Mouse (Mus musculus) midbrain, postnatal 0 days (tissue): ENCODE measurements around the gene Retreg3. TPM values are rescaled to one million over a fixed set of nuclear protein-coding genes. Genes with fewer than 3 reads are reported as not detected.

Source experiments
- ATAC-seq: fragments of 200-750 bp; cut with Nextera tagmentation; 2 replicates; pipeline ENCODE4 v1.8.0; 2017; ENCODE audit warnings: moderate number of reproducible peaks, mild to moderate bottlenecking, moderate TSS enrichment, moderate library complexity; ENCODE audit not compliant: low FRiP score
- DNase-seq: peaks from one replicate; pipeline ENCODE4 v3.0.0-alpha.2; 2015; ENCODE audit warnings: low spot score
- H3K27ac ChIP-seq: fragments of 300-500 bp; sonication (generic); 2 replicates; pipeline ENCODE4 v1.5.1; 2014; ENCODE audit warnings: low read depth, mild to moderate bottlenecking, low read length, mixed read lengths
- H3K27me3 ChIP-seq: fragments of 300-500 bp; sonication (generic); 2 replicates; pipeline ENCODE4 v1.6.1; 2014; ENCODE audit warnings: low read length, control low read depth, mixed read lengths; ENCODE audit not compliant: insufficient read depth
- H3K36me3 ChIP-seq: fragments of 300-500 bp; sonication (generic); 2 replicates; pipeline ENCODE4 v1.6.1; 2014; ENCODE audit warnings: low read length, control low read depth, mixed read lengths; ENCODE audit not compliant: insufficient read depth
- H3K4me1 ChIP-seq: fragments of 300-500 bp; sonication (generic); 2 replicates; pipeline ENCODE4 v1.6.1; 2014; ENCODE audit warnings: mild to moderate bottlenecking, control low read depth, antibody characterized with exemption, low read length, mixed read lengths; ENCODE audit not compliant: insufficient read depth
- H3K4me2 ChIP-seq: fragments of 300-500 bp; sonication (generic); 2 replicates; pipeline ENCODE4 v1.6.1; 2014; ENCODE audit warnings: low read depth, mild to moderate bottlenecking, low read length, mixed read lengths; ENCODE audit not compliant: poor library complexity, severe bottlenecking
- H3K4me3 ChIP-seq: fragments of 300-500 bp; sonication (generic); 2 replicates; pipeline ENCODE4 v1.5.1; 2014; ENCODE audit warnings: low read depth, mild to moderate bottlenecking, low read length, moderate library complexity
- H3K9ac ChIP-seq: fragments of 300-500 bp; sonication (generic); replicated peaks from 2 replicates; pipeline ENCODE4 v1.6.1; 2014; ENCODE audit warnings: mild to moderate bottlenecking, low read length, moderate library complexity, mixed read lengths; ENCODE audit not compliant: poor library complexity, severe bottlenecking
- H3K9me3 ChIP-seq: fragments of 300-500 bp; sonication (generic); 2 replicates; pipeline ENCODE4 v1.6.1; 2016; ENCODE audit warnings: low read length, control low read depth
- CTCF ChIP-seq: IDR thresholded peaks from 2 replicates; pipeline ENCODE4 v1.5.1; 2016; ENCODE audit warnings: antibody characterized with exemption, mild to moderate bottlenecking
- WGBS: fragments of 180-500 bp; shearing (Covaris S2); extraction: QIAGEN DNeasy Blood & Tissue Kit; methylation state at CpG from one replicate; pipeline ENCODE4 v1.1.7; 2014; 5-methylcytosine and 5-hydroxymethylcytosine counted together
- polyA plus RNA-seq: library from polyadenylated mRNA; unstranded; fragments of >200 nt; fragmentation: Nextera tagmentation; extraction: Ambion mirVana; gene quantifications from 2 replicates; pipeline ENCODE4 v1.2.1, GENCODE M21; 2015
- total RNA-seq: library from RNA; depleted of rRNA; stranded (reverse); fragments of >200 nt; gene quantifications from 2 replicates; pipeline ENCODE4 v1.2.3, GENCODE M21; 2014

Gene Retreg3
- total and polyA plus RNA-seq, 2 experiments from 2014 or later = 24.8 to 54.9 TPM

DNA sequence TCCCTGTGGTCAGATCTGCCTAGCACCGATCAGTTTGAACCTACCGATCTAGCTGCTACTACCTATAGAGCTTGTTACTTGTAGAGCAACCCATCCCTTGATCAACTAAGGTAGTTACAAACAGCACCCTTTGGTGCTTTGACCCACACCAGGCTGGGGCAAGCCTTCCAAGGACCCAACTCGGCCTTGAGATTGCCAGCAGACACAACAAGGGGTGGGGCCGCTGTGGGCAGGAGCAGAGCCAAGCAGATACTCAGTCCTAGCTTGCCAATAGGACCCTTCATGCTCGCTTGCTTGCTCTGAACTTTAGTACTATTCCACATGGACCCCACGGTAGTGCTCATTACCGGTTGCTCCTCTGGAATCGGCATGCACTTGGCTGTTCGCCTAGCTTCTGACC lies 41.6 kb downstream of the Retreg3 start, which contains the start of gene Hsd17b1:
Gene Hsd17b1 (plus strand): TSS at position 291 of the 400 bp plus-strand sequence.
- peaks cover 3% of the 10 kb centered on the region; the same call in 1 of the 2 replicates for H3K4me1 ChIP-seq
- WGBS = 72% methylated on average over 9 of the region's 9 CpGs
- H3K27me3 ChIP-seq = peaks cover 29% of the 10 kb centered on the region
- peaks cover 3% of the 10 kb centered on the region; the same call in 1 of the 2 replicates for H3K36me3 ChIP-seq
- no peak within 1 kb of the TSS for H3K4me2 ChIP-seq
- no peaks in the 10 kb centered on the region for H3K9me3 ChIP-seq
- no peak within 1 kb of the TSS for H3K9ac ChIP-seq
- DNase-seq = no peak
- H3K27ac ChIP-seq = no peak within 1 kb of the TSS
- ATAC-seq = no peak
- TF ChIP-seq CTCF = no peak
- no peak within 1 kb of the TSS for H3K4me3 ChIP-seq

- Histone ChIP-seq H3K4me3 (no peak overlapping the region), H3K9ac (no peak overlapping the region), H3K27ac (no peak overlapping the region), H3K4me2 (no peak overlapping the region), H3K36me3 (no peaks in the 10 kb centered on the region), H3K9me3 (no peaks in the 10 kb centered on the region), H3K27me3 (no peaks in the 10 kb centered on the region), H3K4me1 (peaks cover 6% of the 10 kb centered on the region)
- DNase-seq = no peak
- WGBS = 76% methylated on average over 14 of the region's 14 CpGs
- TF ChIP-seq CTCF = no peak
- no peak for ATAC-seq
Measured at GRCm38 (mm10) chr11:101071810-101072428, 47.8 kb downstream of the Retreg3 start.

GRCm38 (mm10) chr11:101070987-101071386 lies 48.7 kb downstream of the Retreg3 start:
- Histone ChIP-seq H3K27me3 (no peaks in the 10 kb centered on the region), H3K9ac (no peak overlapping the region), H3K4me2 (peak overlapping the region; percentile 98), H3K36me3 (no peaks in the 10 kb centered on the region), H3K9me3 (no peaks in the 10 kb centered on the region), H3K4me3 (peak overlapping the region; percentile 80; the same call in 1 of the 2 replicates), H3K27ac (no peak overlapping the region), H3K4me1 (peaks cover 6% of the 10 kb centered on the region)
- TF ChIP-seq CTCF = no peak
- no peak for ATAC-seq
- WGBS = 78% methylated on average over 6 of the region's 6 CpGs
- no peak for DNase-seq

DNA sequence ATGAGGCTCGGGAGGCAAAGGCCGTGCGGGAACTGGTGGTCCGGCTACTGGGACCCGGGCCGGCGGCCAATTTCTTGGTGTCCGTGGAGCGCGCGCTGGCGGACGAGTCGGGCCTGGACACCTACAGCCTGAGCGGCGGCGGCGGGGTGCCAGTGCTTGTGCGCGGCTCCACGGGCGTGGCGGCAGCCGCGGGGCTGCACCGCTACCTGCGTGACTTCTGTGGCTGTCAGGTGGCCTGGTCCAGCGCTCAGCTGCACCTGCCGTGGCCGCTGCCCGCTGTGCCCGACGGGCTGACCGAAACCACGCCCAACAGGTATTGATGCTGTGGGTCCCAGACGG lies 49.5 kb downstream of the Retreg3 start:
- peak overlapping the region; percentile 78 for H3K9ac ChIP-seq
- peak overlapping the region; percentile 80 for H3K4me3 ChIP-seq
- H3K9me3 ChIP-seq = no peaks in the 10 kb centered on the region
- no peak for TF ChIP-seq CTCF
- ATAC-seq (peak; percentile 62; the same call in 1 of the 2 replicates), DNase-seq (no peak)
- H3K4me1 ChIP-seq = peaks cover 6% of the 10 kb centered on the region
- peak overlapping the region; percentile 98 for H3K4me2 ChIP-seq
- 0 out of 2 replicates have a peak, but pooled peaks cover 2% of the 10 kb centered on the region for H3K36me3 ChIP-seq
- no peaks in the 10 kb centered on the region for H3K27me3 ChIP-seq
- under 1% methylated on average over 33 of the region's 36 CpGs for WGBS
- H3K27ac ChIP-seq = peak overlapping the region; percentile 77

DNA sequence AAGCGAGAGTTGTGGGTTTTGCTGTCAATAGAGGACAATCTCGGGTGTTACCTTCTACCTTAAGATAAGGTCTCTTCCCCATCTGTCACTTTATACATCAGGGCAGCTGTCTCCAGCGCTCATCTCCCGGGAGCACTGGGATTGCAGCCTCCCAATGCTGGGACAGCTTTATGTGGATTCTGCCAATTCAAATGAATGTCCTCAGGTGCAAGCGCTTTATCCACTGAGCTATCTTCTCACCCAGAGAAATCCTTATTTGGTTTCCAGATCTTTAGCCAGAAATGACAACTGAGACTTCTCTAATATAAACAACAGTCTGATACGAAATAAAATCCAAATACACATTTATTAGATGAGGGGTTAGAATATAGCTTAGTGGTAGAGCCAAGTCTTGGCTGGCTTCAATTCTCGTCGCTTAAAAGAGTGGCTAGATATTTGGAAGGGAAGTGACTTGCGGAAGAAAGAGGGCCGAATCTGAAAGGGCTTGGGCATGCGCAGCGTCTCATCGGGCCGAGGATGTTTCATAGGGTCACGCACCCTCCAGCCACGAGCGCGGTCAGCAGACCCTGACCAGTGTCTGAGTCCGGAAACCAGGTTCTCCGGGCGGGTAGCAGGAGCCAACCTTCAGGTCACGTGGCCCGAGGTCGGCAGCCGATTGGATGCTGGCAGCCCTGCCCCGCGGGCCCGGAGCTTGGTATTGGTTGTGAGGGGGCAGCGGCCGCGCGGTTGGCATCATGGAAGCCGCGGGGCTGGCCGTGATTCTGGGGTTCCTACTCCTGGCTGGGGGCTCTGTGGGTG lies 50.1 kb downstream of the Retreg3 start, which contains the start of gene Naglu:
Gene Naglu (plus strand): TSS at position 622 of the 798 bp plus-strand sequence.
- no peak for TF ChIP-seq CTCF
- Histone ChIP-seq H3K4me1 (peaks cover 6% of the 10 kb centered on the region), H3K36me3 (0 out of 2 replicates have a peak, but pooled peaks cover 4% of the 10 kb centered on the region), H3K27me3 (no peaks in the 10 kb centered on the region), H3K4me3 (peak within 1 kb of the TSS; percentile 80), H3K9ac (peak within 1 kb of the TSS; percentile 78), H3K9me3 (no peaks in the 10 kb centered on the region), H3K27ac (peak within 1 kb of the TSS; percentile 77), H3K4me2 (peak within 1 kb of the TSS; percentile 98)
- DNase-seq = peak; percentile 96
- peak; percentile 77 for ATAC-seq
- WGBS = 4% methylated on average over 35 of the region's 35 CpGs
